Mouse (Mus musculus): ENCODE data around the gene Rpl3. TPM values are rescaled to one million over a fixed set of nuclear protein-coding genes. Genes with fewer than 3 reads are reported as not detected.

The Rpl3 gene
- polyA plus RNA-seq, 1 experiment from 2014 or later = 612 TPM

- peak; percentile 68 for ATAC-seq
- H3K27ac ChIP-seq = peak overlapping the region; percentile 47; the same call in 1 of the 2 replicates
- H3K4me3 ChIP-seq (replicated peaks) = no peak overlapping the region
- H3K4me1 ChIP-seq (replicated peaks) = peaks cover 40% of the 10 kb centered on the region
- H3K4me2 ChIP-seq (replicated peaks) = peak overlapping the region; percentile 41
- H3K27me3 ChIP-seq = peaks cover 24% of the 10 kb centered on the region
- no peaks in the 10 kb centered on the region for H3K36me3 ChIP-seq
- peak overlapping the region; percentile 48 for H3K9ac ChIP-seq (replicated peaks)
- WGBS = 31% methylated on average over 19 of the region's 20 CpGs
- H3K9me3 ChIP-seq = no peaks in the 10 kb centered on the region
These were observed 5.5 kb upstream of the Rpl3 start for GRCm38 (mm10) chr15:80096946-80097881.

- Histone ChIP-seq H3K4me3 (replicated peaks) (no peak overlapping the region), H3K4me2 (replicated peaks) (no peak overlapping the region), H3K4me1 (replicated peaks) (peaks cover 47% of the 10 kb centered on the region), H3K9ac (replicated peaks) (no peak overlapping the region), H3K27me3 (peaks cover 32% of the 10 kb centered on the region), H3K36me3 (no peaks in the 10 kb centered on the region), H3K9me3 (no peaks in the 10 kb centered on the region), H3K27ac (no peak overlapping the region)
- 69% methylated on average over 10 of the region's 10 CpGs for WGBS
- no peak for ATAC-seq
These were observed 4.7 kb upstream of the Rpl3 start for GRCm38 (mm10) chr15:80096406-80096805.

DNA sequence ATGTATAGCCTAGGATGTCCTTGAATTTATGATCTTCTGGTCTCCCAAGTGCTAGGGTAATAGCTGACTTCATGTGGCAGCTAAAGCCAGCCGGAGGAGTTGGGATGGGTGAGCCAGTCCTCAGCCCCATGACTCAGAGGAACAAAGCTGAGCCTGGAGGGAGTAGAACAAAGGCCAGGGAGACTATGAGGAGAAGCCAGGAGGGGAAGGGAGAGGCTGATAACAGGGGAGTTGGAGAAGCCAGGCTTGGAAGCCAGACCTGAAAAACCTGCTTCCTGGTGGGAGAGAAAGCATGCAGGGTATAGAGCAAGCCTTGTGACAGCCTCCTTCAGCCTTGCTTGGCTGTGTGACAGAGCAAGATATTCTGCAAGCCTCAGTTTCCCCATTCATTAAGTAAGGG, 3.9 kb upstream of the Rpl3 start:
- Histone ChIP-seq H3K4me2 (replicated peaks) (no peak overlapping the region), H3K27ac (no peak overlapping the region), H3K9me3 (no peaks in the 10 kb centered on the region), H3K4me3 (replicated peaks) (no peak overlapping the region), H3K27me3 (peaks cover 34% of the 10 kb centered on the region), H3K9ac (replicated peaks) (no peak overlapping the region), H3K36me3 (no peaks in the 10 kb centered on the region), H3K4me1 (replicated peaks) (peaks cover 51% of the 10 kb centered on the region)
- 77% methylated on average over 1 of the region's 1 CpGs for WGBS
- no peak for ATAC-seq

DNA sequence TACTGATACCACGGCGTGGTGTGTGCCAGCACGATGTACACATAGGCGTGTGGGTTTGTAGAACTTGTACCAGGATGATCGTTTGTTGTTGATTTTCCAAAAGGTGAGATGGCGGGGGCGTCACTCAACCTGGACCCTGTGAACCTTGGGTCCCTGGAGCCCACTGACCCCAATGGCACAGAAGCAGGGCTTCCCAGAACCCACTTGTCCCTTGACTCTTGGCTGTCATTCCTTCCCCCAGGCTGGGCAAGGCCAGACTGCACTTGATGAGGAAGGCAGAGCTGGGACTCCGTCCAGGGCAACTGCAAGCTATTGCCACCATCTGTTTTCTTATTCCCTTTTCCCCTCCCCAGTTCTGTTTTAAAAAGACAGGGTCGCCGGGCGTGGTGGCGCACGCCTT, 2.5 kb upstream of the Rpl3 start:
- H3K4me1 ChIP-seq (replicated peaks) = peaks cover 54% of the 10 kb centered on the region
- H3K27me3 ChIP-seq = peaks cover 37% of the 10 kb centered on the region
- ATAC-seq = no peak
- H3K9ac ChIP-seq (replicated peaks) = no peak overlapping the region
- H3K27ac ChIP-seq = no peak overlapping the region
- no peaks in the 10 kb centered on the region for H3K36me3 ChIP-seq
- 95% methylated on average over 13 of the region's 13 CpGs for WGBS
- no peak overlapping the region for H3K4me2 ChIP-seq (replicated peaks)
- H3K4me3 ChIP-seq (replicated peaks) = no peak overlapping the region
- no peaks in the 10 kb centered on the region for H3K9me3 ChIP-seq

DNA sequence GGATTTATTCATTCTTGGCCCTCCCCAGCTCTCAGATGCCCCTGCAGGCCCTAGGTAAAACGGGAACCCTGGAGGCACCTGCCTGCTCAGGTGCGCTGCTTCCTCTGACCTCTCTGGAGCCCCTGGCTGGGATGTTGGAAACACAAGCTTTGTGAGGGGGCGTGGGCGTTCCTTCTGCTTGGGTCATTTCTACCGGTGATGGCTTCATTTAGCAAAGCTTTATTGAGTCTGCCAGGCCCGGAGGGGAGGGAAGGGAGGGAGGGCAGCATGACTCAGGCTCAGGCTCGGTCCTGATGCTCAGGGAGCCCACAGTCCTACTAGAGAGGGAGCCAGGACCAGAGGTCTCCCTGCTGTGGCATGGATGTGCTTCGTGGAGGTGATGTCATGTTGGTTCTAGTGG, 931 bp upstream of the Rpl3 start:
- Histone ChIP-seq H3K27me3 (peaks cover 37% of the 10 kb centered on the region), H3K4me2 (replicated peaks) (peak overlapping the region; percentile 85), H3K9me3 (no peaks in the 10 kb centered on the region), H3K9ac (replicated peaks) (peak overlapping the region; percentile 85), H3K4me3 (replicated peaks) (peak overlapping the region; percentile 78), H3K36me3 (no peaks in the 10 kb centered on the region), H3K27ac (no peak overlapping the region), H3K4me1 (replicated peaks) (peaks cover 38% of the 10 kb centered on the region)
- no peak for ATAC-seq
- WGBS = 10% methylated on average over 8 of the region's 8 CpGs

GRCm38 (mm10) chr15:80092041-80092441, 373 bp upstream of the Rpl3 start:
- H3K27ac ChIP-seq = no peak overlapping the region
- no peak for ATAC-seq
- peaks cover 37% of the 10 kb centered on the region for H3K27me3 ChIP-seq
- H3K9ac ChIP-seq (replicated peaks) = peak overlapping the region; percentile 85
- peak overlapping the region; percentile 78 for H3K4me3 ChIP-seq (replicated peaks)
- WGBS = 19% methylated on average over 7 of the region's 7 CpGs
- peaks cover 33% of the 10 kb centered on the region for H3K4me1 ChIP-seq (replicated peaks)
- no peaks in the 10 kb centered on the region for H3K9me3 ChIP-seq
- H3K4me2 ChIP-seq (replicated peaks) = peak overlapping the region; percentile 85
- H3K36me3 ChIP-seq = no peaks in the 10 kb centered on the region

DNA sequence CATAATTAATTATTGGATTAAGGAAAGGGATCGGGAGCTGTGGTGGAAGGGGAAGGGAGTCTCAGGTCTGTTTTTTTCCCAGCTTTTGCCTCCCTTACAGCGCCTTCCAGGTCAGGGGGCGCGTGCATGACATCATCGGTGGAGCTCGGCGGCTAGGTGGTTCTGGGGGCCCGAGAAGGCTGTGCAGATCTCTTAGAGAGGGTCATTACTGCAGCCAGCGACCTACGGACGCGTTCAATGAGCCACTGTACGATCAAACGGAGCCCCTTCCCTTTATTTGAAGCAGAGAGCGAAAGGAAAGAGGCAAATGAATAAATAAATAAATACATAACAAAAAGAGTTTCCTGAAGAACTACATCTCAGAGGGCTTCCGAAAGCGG, 937 bp downstream of the Rpl3 start:
- 2% methylated on average over 17 of the region's 17 CpGs for WGBS
- Histone ChIP-seq H3K36me3 (no peaks in the 10 kb centered on the region), H3K27me3 (peaks cover 31% of the 10 kb centered on the region), H3K9ac (replicated peaks) (peak overlapping the region; percentile 85), H3K4me3 (replicated peaks) (peak overlapping the region; percentile 78), H3K4me1 (replicated peaks) (peaks cover 22% of the 10 kb centered on the region), H3K4me2 (replicated peaks) (peak overlapping the region; percentile 85), H3K9me3 (no peaks in the 10 kb centered on the region), H3K27ac (peak overlapping the region; percentile 30; the same call in 1 of the 2 replicates)
- ATAC-seq = peak; percentile 35; the same call in 1 of the 2 replicates

- Histone ChIP-seq H3K27me3 (peaks cover 29% of the 10 kb centered on the region), H3K4me1 (replicated peaks) (peaks cover 22% of the 10 kb centered on the region), H3K9me3 (no peaks in the 10 kb centered on the region), H3K4me2 (replicated peaks) (peak overlapping the region; percentile 85), H3K9ac (replicated peaks) (no peak overlapping the region), H3K4me3 (replicated peaks) (no peak overlapping the region), H3K27ac (no peak overlapping the region), H3K36me3 (no peaks in the 10 kb centered on the region)
- ATAC-seq = no peak
- WGBS = 74% methylated on average over 11 of the region's 11 CpGs
These were observed 1.5 kb downstream of the Rpl3 start for GRCm38 (mm10) chr15:80090155-80090554.

GRCm38 (mm10) chr15:80088637-80089036, 3.0 kb downstream of the Rpl3 start:
- Histone ChIP-seq H3K9ac (replicated peaks) (no peak overlapping the region), H3K27me3 (peaks cover 26% of the 10 kb centered on the region), H3K4me2 (replicated peaks) (no peak overlapping the region), H3K27ac (no peak overlapping the region), H3K4me1 (replicated peaks) (peaks cover 22% of the 10 kb centered on the region), H3K4me3 (replicated peaks) (no peak overlapping the region), H3K36me3 (no peaks in the 10 kb centered on the region), H3K9me3 (no peaks in the 10 kb centered on the region)
- no peak for ATAC-seq
- WGBS = 37% methylated on average over 4 of the region's 4 CpGs

DNA sequence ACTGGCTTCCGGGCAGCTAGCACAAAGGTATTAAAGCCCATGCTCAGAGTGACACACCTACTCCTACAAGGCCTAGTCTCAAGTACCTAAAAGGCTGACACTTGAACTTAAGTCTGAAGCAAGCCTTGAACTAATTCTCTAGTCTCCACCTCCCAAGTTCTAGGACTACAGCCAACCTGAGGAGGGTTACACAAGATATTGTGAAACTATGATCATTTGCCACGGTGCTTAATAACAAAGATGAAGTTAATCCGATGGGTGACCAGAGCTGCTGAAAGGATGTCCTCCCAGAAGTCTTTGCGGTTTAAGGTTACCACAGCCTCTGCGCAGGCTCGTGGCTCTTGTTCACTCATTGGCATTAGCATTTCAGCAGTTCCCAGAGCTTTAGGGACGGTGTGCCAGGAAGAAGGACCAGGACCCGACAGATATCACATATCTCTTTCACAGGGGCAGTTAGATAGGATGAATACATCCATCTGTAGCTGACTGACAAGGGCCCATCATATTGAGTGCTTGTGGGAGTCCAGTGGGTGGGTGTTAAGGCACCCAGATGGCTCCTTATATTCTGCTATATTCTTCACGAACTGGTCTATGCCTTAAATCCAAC, 4.2 kb downstream of the Rpl3 start:
- H3K4me2 ChIP-seq (replicated peaks) = no peak overlapping the region
- no peaks in the 10 kb centered on the region for H3K9me3 ChIP-seq
- H3K36me3 ChIP-seq = no peaks in the 10 kb centered on the region
- peaks cover 16% of the 10 kb centered on the region for H3K27me3 ChIP-seq
- no peak overlapping the region for H3K9ac ChIP-seq (replicated peaks)
- H3K27ac ChIP-seq = no peak overlapping the region
- no peak for ATAC-seq
- no peak overlapping the region for H3K4me3 ChIP-seq (replicated peaks)
- WGBS = 84% methylated on average over 9 of the region's 9 CpGs
- H3K4me1 ChIP-seq (replicated peaks) = peaks cover 19% of the 10 kb centered on the region

GRCm38 (mm10) chr15:80083740-80084139, 7.9 kb downstream of the Rpl3 start:
- peaks cover 32% of the 10 kb centered on the region for H3K36me3 ChIP-seq
- no peaks in the 10 kb centered on the region for H3K27me3 ChIP-seq
- H3K27ac ChIP-seq = peak overlapping the region; percentile 97
- WGBS = 1% methylated on average over 12 of the region's 12 CpGs
- peaks cover 29% of the 10 kb centered on the region for H3K4me1 ChIP-seq (replicated peaks)
- H3K9ac ChIP-seq (replicated peaks) = peak overlapping the region; percentile 67
- H3K4me2 ChIP-seq (replicated peaks) = peak overlapping the region; percentile 73
- H3K4me3 ChIP-seq (replicated peaks) = peak overlapping the region; percentile 80
- H3K9me3 ChIP-seq = no peaks in the 10 kb centered on the region
- peak; percentile 14; the same call in 1 of the 2 replicates for ATAC-seq

GRCm38 (mm10) chr15:80083276-80083731, 8.4 kb downstream of the Rpl3 start:
- peak overlapping the region; percentile 73 for H3K4me2 ChIP-seq (replicated peaks)
- H3K27ac ChIP-seq = peak overlapping the region; percentile 97
- H3K27me3 ChIP-seq = no peaks in the 10 kb centered on the region
- WGBS = under 1% methylated on average over 30 of the region's 30 CpGs
- H3K4me3 ChIP-seq (replicated peaks) = peak overlapping the region; percentile 80
- H3K36me3 ChIP-seq = peaks cover 37% of the 10 kb centered on the region
- H3K4me1 ChIP-seq (replicated peaks) = peaks cover 29% of the 10 kb centered on the region
- ATAC-seq = peak; percentile 95
- peak overlapping the region; percentile 92 for H3K9ac ChIP-seq (replicated peaks)
- no peaks in the 10 kb centered on the region for H3K9me3 ChIP-seq

Data from midbrain, embryonic 13.5 days (tissue).